Mouse (Mus musculus): ENCODE data around the gene Usp22. TPM values are rescaled to one million over a fixed set of nuclear protein-coding genes. Genes with fewer than 3 reads are reported as not detected.

Usp22 gene
- polyA plus RNA-seq, 1 experiment = 57.5 TPM

GRCm38 (mm10) chr11:61110113-61110512, 64.7 kb downstream of the Usp22 start:
- Histone ChIP-seq H3K4me1 (replicated peaks; ENCODE audit: control insufficient read depth, insufficient read depth, low read length) (no peaks in the 10 kb centered on the region), H3K27me3 (ENCODE audit: control insufficient read depth, insufficient read depth, low read length) (no peaks in the 10 kb centered on the region), H3K27ac (ENCODE audit: control insufficient read depth, insufficient read depth, low read length) (no peak overlapping the region), H3K4me3 (ENCODE audit: control insufficient read depth, insufficient read depth, low read length) (no peak overlapping the region), H3K36me3 (ENCODE audit: control insufficient read depth, insufficient read depth, low read length) (no peaks in the 10 kb centered on the region)
- no peak for DNase-seq
- TF ChIP-seq POLR2A (IDR thresholded peaks at IDR 0.05; ENCODE audit: control insufficient read depth, extremely low read depth, insufficient read depth, low read length, poor library complexity) (no peak), CTCF (IDR thresholded peaks at IDR 0.05; ENCODE audit: borderline replicate concordance, control insufficient read depth, extremely low read depth, insufficient read depth, low read length, poor library complexity) (no peak)
- WGBS = 97% methylated on average over 10 of the region's 10 CpGs

- DNase-seq = no peak
- H3K4me3 ChIP-seq (ENCODE audit: control insufficient read depth, insufficient read depth, low read length) = no peak overlapping the region
- TF ChIP-seq POLR2A (IDR thresholded peaks at IDR 0.05; ENCODE audit: control insufficient read depth, extremely low read depth, insufficient read depth, low read length, poor library complexity) = no peak
- no peak for TF ChIP-seq CTCF (IDR thresholded peaks at IDR 0.05; ENCODE audit: borderline replicate concordance, control insufficient read depth, extremely low read depth, insufficient read depth, low read length, poor library complexity)
- no peaks in the 10 kb centered on the region for H3K36me3 ChIP-seq (ENCODE audit: control insufficient read depth, insufficient read depth, low read length)
- no peaks in the 10 kb centered on the region for H3K27me3 ChIP-seq (ENCODE audit: control insufficient read depth, insufficient read depth, low read length)
- H3K27ac ChIP-seq (ENCODE audit: control insufficient read depth, insufficient read depth, low read length) = no peak overlapping the region
- WGBS = 90% methylated on average over 6 of the region's 6 CpGs
- H3K4me1 ChIP-seq (replicated peaks; ENCODE audit: control insufficient read depth, insufficient read depth, low read length) = no peaks in the 10 kb centered on the region
Measured at GRCm38 (mm10) chr11:61109707-61110106, 65.1 kb downstream of the Usp22 start.

- TF ChIP-seq POLR2A (IDR thresholded peaks at IDR 0.05; ENCODE audit: control insufficient read depth, extremely low read depth, insufficient read depth, low read length, poor library complexity) (no peak), CTCF (IDR thresholded peaks at IDR 0.05; ENCODE audit: borderline replicate concordance, control insufficient read depth, extremely low read depth, insufficient read depth, low read length, poor library complexity) (no peak)
- H3K27me3 ChIP-seq (ENCODE audit: control insufficient read depth, insufficient read depth, low read length) = no peaks in the 10 kb centered on the region
Measured at GRCm38 (mm10) chr11:61108911-61109361, 65.9 kb downstream of the Usp22 start.

GRCm38 (mm10) chr11:61104241-61104901, 70.5 kb downstream of the Usp22 start:
- Histone ChIP-seq H3K36me3 (ENCODE audit: control insufficient read depth, insufficient read depth, low read length) (no peaks in the 10 kb centered on the region), H3K4me1 (replicated peaks; ENCODE audit: control insufficient read depth, insufficient read depth, low read length) (no peaks in the 10 kb centered on the region), H3K27ac (ENCODE audit: control insufficient read depth, insufficient read depth, low read length) (no peak overlapping the region), H3K4me3 (ENCODE audit: control insufficient read depth, insufficient read depth, low read length) (no peak overlapping the region), H3K27me3 (ENCODE audit: control insufficient read depth, insufficient read depth, low read length) (no peaks in the 10 kb centered on the region)
- DNase-seq = peak; percentile 76
- TF ChIP-seq POLR2A (IDR thresholded peaks at IDR 0.05; ENCODE audit: control insufficient read depth, extremely low read depth, insufficient read depth, low read length, poor library complexity) (no peak), CTCF (IDR thresholded peaks at IDR 0.05; ENCODE audit: borderline replicate concordance, control insufficient read depth, extremely low read depth, insufficient read depth, low read length, poor library complexity) (peak; percentile 92)
- 27% methylated on average over 20 of the region's 20 CpGs for WGBS

More at GRCm38 (mm10) chr11:61108911-61109361, 65.9 kb downstream of the Usp22 start:
- no peak overlapping the region for H3K27ac ChIP-seq (ENCODE audit: control insufficient read depth, insufficient read depth, low read length)
- H3K4me3 ChIP-seq (ENCODE audit: control insufficient read depth, insufficient read depth, low read length) = no peak overlapping the region
- H3K36me3 ChIP-seq (ENCODE audit: control insufficient read depth, insufficient read depth, low read length) = no peaks in the 10 kb centered on the region
- H3K4me1 ChIP-seq (replicated peaks; ENCODE audit: control insufficient read depth, insufficient read depth, low read length) = no peaks in the 10 kb centered on the region
- DNase-seq = no peak
- WGBS = 57% methylated on average over 12 of the region's 12 CpGs

GRCm38 (mm10) chr11:61102397-61103339, 72.2 kb downstream of the Usp22 start:
- Histone ChIP-seq H3K27me3 (ENCODE audit: control insufficient read depth, insufficient read depth, low read length) (no peaks in the 10 kb centered on the region), H3K4me1 (replicated peaks; ENCODE audit: control insufficient read depth, insufficient read depth, low read length) (no peaks in the 10 kb centered on the region), H3K36me3 (ENCODE audit: control insufficient read depth, insufficient read depth, low read length) (no peaks in the 10 kb centered on the region), H3K27ac (ENCODE audit: control insufficient read depth, insufficient read depth, low read length) (no peak overlapping the region), H3K4me3 (ENCODE audit: control insufficient read depth, insufficient read depth, low read length) (no peak overlapping the region)
- WGBS = 85% methylated on average over 13 of the region's 13 CpGs
- DNase-seq = no peak
- TF ChIP-seq CTCF (IDR thresholded peaks at IDR 0.05; ENCODE audit: borderline replicate concordance, control insufficient read depth, extremely low read depth, insufficient read depth, low read length, poor library complexity) (no peak), POLR2A (IDR thresholded peaks at IDR 0.05; ENCODE audit: control insufficient read depth, extremely low read depth, insufficient read depth, low read length, poor library complexity) (no peak)

Other genes starting within 250 kb of the Usp22 start
- gene Map2k3, start 243.0 kb downstream of the Usp22 start, polyA plus RNA-seq (2012; rRNA removed) = 30.9 and 33.1 TPM in 2 replicates
- gene Kcnj12, start 152.5 kb downstream of the Usp22 start, polyA plus RNA-seq (2012; rRNA removed) = 0.51 and 1.8 TPM in 2 replicates
- 134 and 160 TPM in 2 replicates for gene Tnfrsf13b, start 48.3 kb downstream of the Usp22 start, polyA plus RNA-seq (2012; rRNA removed)
- gene Aldh3a1, start 32.5 kb upstream of the Usp22 start, polyA plus RNA-seq (2012; rRNA removed) = 1.4 and 1.6 TPM in 2 replicates
- 89.9 and 92.7 TPM in 2 replicates for gene Aldh3a2, start 92.4 kb upstream of the Usp22 start, polyA plus RNA-seq (2012; rRNA removed)
- 0.51 and 0.67 TPM in 2 replicates for gene Slc47a2, start 167.8 kb upstream of the Usp22 start, polyA plus RNA-seq (2012; rRNA removed)
- gene Slc47a1, start 203.3 kb upstream of the Usp22 start, polyA plus RNA-seq (2012; rRNA removed) = 1.5 and 3.4 TPM in 2 replicates

All from thymus, adult 2 months (tissue).